Mouse (Mus musculus) thymus, postnatal 4 days (tissue): ENCODE data around the gene Tctex1d1.

Experiments
- DNase-seq: peaks from one replicate; pipeline ENCODE4 v3.0.0; 2021

The Tctex1d1 gene

GRCm38 (mm10) chr4:102978440-102978839 is at the start of gene Tctex1d1:
Gene Tctex1d1 (plus strand): TSS chr4:102978606.
- peak; percentile 43 for DNase-seq

DNA sequence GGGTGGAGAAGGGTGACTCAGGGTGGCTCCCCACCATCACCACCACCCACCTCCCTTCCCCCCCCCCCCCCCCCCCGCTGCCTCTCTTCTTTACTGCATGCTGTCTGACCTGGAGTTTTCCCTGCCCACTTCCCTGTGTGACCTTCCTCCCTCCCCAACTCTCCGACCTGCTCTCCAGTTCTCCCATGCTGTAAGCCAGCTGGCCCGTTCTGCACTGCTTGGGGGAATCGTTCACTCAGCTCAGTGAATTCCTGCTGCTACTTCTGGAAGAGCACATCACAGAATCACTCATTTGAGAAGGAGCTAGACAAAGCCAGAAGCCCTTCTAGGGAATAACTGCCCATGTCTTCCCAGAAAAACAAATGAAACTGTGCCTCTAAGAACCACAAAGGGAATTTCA is 48.9 kb upstream of the Tctex1d1 start:
- DNase-seq, result no peak

- peak; percentile 23 for DNase-seq
Measured at GRCm38 (mm10) chr4:102930679-102931078, 47.7 kb upstream of the Tctex1d1 start.

GRCm38 (mm10) chr4:102940266-102940665 is 38.1 kb upstream of the Tctex1d1 start:
- no peak for DNase-seq

DNA sequence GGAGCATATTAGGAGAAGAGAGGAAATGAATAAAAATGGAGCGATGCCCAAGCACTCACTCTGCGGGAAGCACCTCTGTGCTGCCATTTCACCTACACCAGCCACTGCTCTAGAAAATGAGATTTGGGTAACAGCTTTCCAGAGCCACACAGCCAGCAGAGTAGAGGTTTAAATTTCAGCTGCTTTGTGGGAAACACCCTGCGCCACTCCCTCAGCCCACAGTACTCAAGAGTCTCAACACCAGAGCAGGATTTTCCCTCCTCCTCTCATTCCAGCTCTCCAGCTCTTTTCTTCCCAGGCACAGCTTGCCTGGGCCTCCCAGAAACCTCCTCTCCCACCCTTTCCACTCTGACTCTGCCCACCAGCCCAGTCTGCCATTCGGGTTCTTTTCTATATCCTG is 37.7 kb upstream of the Tctex1d1 start:
- DNase-seq, result no peak

DNA sequence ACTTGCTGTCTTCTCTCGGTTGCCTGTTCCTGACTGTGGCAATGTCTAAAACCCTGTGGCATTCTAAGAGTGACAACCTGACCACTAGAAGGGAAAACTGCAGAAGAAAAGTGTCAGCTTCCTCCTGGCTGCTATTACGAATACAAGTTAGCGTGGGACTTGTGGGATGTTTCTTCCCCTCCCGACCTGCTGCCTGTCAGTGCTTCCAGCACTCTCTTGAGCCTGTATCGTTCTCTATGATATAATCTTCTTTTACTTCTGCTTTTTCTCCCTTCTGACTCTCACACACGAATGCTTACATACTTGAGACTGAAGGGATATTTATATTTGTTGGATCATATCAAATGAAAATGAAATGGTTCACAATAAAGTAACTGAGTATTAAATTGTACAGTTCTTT is 34.1 kb upstream of the Tctex1d1 start:
- DNase-seq, result no peak

DNA sequence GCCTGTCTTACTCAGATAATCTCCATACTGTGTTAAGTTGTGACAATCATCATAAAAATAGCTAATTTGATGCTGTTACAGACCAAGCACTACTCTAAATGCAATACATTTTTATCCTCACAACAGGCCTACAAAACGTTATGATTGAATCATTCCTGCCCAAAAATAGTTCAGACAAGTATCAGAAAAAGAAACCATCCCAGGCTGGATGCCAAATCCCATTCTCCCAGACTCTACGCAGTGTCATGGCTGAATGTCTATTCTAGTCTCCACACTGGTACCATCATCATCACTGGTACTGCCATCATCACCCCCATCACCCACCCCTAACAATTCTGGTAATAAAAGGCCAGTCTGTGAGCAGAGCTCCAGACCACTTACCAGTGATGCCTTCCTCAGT is 25.9 kb upstream of the Tctex1d1 start:
- DNase-seq, result no peak

DNA sequence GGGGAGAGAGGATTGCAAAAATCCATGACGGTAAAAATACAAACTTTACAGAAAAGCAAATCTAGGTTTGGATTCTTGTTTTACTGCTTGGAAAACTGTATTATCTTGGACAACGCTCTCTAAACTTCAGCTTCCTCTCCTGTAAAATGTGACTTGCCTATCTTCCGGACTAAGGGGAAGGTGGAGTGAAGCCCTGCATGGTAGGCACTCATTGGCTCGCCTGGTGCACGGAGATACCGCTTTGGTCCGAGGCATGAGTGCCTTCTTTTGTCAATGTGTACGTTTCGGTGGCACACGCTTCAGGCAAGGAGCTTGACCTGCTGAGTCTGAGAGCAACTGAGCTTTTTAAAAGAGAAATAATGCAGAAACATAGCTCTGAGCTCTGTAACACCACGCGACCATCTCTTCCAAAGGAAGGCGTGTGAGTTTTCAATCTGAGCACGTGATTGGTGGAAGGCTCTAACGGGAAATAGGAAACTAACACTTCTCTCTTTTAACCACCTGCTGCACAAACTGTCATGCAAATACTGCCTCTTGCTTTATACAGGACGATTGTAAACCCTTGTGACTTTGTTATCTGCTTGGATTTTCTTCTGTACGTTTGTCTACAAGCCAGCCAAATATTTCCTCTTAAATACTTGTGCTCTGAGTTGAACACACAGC is 23.0 kb upstream of the Tctex1d1 start:
- DNase-seq, result no peak

- DNase-seq, result no peak
Measured at GRCm38 (mm10) chr4:102959409-102959808, 19.0 kb upstream of the Tctex1d1 start.

GRCm38 (mm10) chr4:102964174-102964573 is 14.2 kb upstream of the Tctex1d1 start:
- peak; percentile 35 for DNase-seq

GRCm38 (mm10) chr4:102967811-102968210 is 10.6 kb upstream of the Tctex1d1 start:
- DNase-seq, result peak; percentile 39

GRCm38 (mm10) chr4:102969599-102969998 is 8.8 kb upstream of the Tctex1d1 start:
- no peak for DNase-seq

DNA sequence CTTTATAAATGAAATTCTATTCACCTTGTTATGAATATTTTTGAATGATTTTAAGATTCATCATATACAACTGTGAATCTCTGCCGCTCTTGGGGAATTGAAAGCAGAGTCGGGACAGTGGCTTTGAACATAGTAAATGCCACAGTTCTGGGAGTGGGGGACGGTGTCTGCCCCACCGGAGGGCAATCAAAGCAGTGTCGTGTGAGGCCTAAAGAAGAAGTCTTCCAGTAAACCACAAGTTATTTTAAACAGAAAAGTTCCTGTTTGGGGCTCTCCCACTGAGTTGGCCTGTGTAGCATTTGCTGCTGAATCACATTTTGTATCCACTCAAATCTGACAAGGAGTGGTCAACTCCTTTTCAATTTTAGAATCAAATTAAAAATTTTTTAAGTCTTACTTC is 7.2 kb upstream of the Tctex1d1 start:
- DNase-seq, result no peak

DNA sequence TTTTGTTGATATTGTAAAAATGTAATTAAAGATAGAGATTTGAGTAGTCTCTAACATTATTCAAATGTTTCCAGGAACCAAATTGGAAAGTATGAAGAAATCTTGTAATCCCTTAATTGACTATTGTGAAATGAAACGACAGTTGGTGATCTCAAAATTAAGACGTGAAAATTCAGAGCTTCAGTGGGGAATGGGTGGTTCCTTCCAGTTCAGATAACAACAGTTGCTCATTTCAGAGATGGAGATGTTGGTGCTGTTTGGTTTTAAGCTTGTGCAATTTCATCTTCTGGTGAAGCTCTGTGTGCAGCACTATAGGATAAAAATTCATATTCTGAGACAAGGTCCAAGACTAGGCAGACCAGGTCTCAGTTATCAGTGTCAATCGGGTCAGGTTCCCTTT is 6.3 kb upstream of the Tctex1d1 start:
- no peak for DNase-seq

GRCm38 (mm10) chr4:102974172-102974571 is 4.2 kb upstream of the Tctex1d1 start:
- DNase-seq, result no peak

DNA sequence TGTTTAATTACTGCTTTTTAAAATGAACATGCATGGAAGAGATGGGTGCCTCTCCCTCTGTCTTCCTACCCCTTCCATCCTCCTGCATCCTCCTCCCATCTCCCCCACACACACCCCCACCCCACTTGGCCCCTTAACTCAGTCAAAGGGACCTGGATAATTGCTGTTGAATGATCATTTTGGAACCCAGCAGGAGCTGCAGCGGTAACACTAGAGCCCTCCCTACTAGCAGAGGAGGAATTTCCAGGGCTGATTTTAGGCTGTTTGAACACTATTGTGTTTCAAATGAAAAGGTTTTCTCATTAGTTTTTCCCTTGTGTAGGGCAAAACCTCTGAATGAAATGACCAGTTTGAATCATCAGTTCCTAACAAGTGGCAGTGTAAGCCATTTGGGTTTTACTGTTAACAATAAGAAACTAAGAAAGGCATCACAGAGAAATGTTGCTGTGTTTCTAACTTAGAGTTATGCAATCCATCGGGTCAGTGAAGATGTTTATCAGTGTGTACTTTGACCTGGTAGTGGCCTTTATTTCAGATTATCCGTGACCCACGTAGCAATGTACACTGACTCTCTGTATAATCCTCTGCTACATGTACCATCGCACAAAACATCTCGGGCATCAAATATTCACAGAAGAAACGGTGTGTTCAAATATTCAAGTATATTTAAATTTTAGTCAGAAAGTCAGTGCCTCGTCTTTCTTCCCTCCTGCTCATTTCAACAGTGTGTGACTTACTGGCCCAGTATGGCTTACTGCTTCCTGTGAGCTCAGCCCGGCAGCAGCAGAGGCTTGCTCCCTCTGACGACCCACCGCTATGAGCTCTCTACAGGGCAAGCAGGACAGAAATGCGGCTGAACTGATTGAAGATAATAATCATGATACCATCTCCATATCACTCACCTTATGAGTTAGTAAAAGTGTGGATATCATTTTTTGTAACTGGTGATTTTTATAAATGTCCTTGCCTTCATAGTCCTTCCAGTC is 1.8 kb upstream of the Tctex1d1 start:
- DNase-seq, result no peak

- DNase-seq, result no peak
Measured at GRCm38 (mm10) chr4:102977778-102978321, 556 bp upstream of the Tctex1d1 start.

- DNase-seq, result no peak
Measured at GRCm38 (mm10) chr4:102979385-102979784, 979 bp downstream of the Tctex1d1 start.

GRCm38 (mm10) chr4:102981709-102982108 is 3.3 kb downstream of the Tctex1d1 start:
- no peak for DNase-seq

GRCm38 (mm10) chr4:102986173-102986572 is 7.8 kb downstream of the Tctex1d1 start:
- DNase-seq, result peak; percentile 53

- peak; percentile 68 for DNase-seq
Measured at GRCm38 (mm10) chr4:102986917-102987316, 8.5 kb downstream of the Tctex1d1 start.

DNA sequence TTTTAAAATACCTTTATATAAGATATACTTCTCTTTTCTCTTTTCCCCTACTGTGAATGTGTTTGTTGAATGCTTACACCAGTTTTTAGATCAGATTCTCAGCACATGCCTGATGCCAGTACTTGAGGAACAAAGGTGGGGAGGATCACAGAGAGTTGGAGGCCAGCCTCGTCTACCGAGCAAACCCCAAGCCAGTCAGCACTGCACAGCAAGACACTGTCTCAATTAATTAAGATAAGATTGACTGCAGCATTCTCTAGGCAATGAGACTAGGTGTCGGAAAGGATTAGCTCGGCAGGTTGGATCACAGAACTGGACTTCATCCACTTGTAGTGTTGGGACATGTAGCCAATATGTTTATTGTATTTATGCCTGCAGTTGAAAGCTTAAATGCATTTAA is 8.9 kb downstream of the Tctex1d1 start:
- no peak for DNase-seq

DNA sequence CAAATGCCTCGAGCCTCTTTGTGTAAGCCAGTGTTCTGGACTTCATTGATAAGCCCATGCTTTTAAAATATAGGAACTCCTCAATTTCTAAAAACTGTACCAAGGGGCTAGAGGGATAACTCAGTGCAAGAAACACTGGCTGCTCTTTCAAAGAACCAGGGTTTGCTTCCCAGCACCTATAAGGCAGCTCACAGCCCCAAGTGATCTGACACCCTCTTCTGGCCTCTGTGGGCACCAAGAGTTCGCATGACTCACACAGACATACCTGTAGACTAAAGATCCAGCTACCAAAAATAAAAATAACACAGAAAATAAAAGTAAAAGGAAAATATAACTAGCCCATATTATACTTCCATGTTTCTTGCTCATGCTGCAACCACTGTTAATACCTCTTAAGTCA is 9.3 kb downstream of the Tctex1d1 start:
- DNase-seq, result peak; percentile 52

GRCm38 (mm10) chr4:102988526-102988925 is 10.1 kb downstream of the Tctex1d1 start:
- peak; percentile 62 for DNase-seq
